Mouse (Mus musculus): ENCODE measurements around the gene Csnk1g1. TPM values are rescaled to one million over a fixed set of nuclear protein-coding genes. Genes with fewer than 3 reads are reported as not detected.

Csnk1g1 gene
- total RNA-seq, 2 experiments from 2014 or later: 15.7 to 24.2 TPM

GRCm38 (mm10) chr9:66068056-66068455, 159.3 kb downstream of the Csnk1g1 start:
- no peak for DNase-seq

- peak; percentile 39 for DNase-seq
Measured at GRCm38 (mm10) chr9:66068971-66069391, 160.3 kb downstream of the Csnk1g1 start.

GRCm38 (mm10) chr9:66069583-66069982, 160.9 kb downstream of the Csnk1g1 start, which contains the start of gene Snx22:
Gene Snx22 (minus strand): TSS chr9:66069719.
- peak; percentile 93 for DNase-seq

GRCm38 (mm10) chr9:66070151-66070550, 161.4 kb downstream of the Csnk1g1 start:
- DNase-seq: no peak

GRCm38 (mm10) chr9:66072754-66073153, 164.0 kb downstream of the Csnk1g1 start:
- no peak for DNase-seq

- no peak for DNase-seq
Measured at GRCm38 (mm10) chr9:66078072-66078471, 169.3 kb downstream of the Csnk1g1 start.

- DNase-seq: no peak
Measured at GRCm38 (mm10) chr9:66078493-66078892, 169.8 kb downstream of the Csnk1g1 start.

- DNase-seq: no peak
Measured at GRCm38 (mm10) chr9:66080804-66081459, 172.2 kb downstream of the Csnk1g1 start.

GRCm38 (mm10) chr9:66081999-66082398, 173.3 kb downstream of the Csnk1g1 start:
- no peak for DNase-seq

- DNase-seq: no peak
Measured at GRCm38 (mm10) chr9:66084171-66084570, 175.4 kb downstream of the Csnk1g1 start.

GRCm38 (mm10) chr9:66087062-66087461, 178.3 kb downstream of the Csnk1g1 start:
- no peak for DNase-seq

GRCm38 (mm10) chr9:66088411-66088810, 179.7 kb downstream of the Csnk1g1 start:
- DNase-seq: peak; percentile 81

GRCm38 (mm10) chr9:66090593-66091244, 182.0 kb downstream of the Csnk1g1 start:
- DNase-seq: peak; percentile 56

GRCm38 (mm10) chr9:66091327-66092231, 182.9 kb downstream of the Csnk1g1 start:
- peak; percentile 41 for DNase-seq

GRCm38 (mm10) chr9:66092664-66093063, 183.9 kb downstream of the Csnk1g1 start:
- DNase-seq: no peak

Other genes starting within 250 kb of the Csnk1g1 start
- gene Oaz2, start 240.9 kb upstream of the Csnk1g1 start, total RNA-seq (2021): 100 to 1,000 TPM; 148 to 194 TPM
- 10 to 100 TPM; 30.4 to 36.1 TPM for gene Zfp609, start 81.4 kb upstream of the Csnk1g1 start, total RNA-seq (2021)
- 10 to 100 TPM; 18.0 to 21.8 TPM for gene Pclaf, start 18.7 kb upstream of the Csnk1g1 start, total RNA-seq (2021)
- gene Trip4, start 130 bp upstream of the Csnk1g1 start, total RNA-seq (2021): 10 to 100 TPM; 28.0 to 32.3 TPM
- gene Ppib, start 151.3 kb downstream of the Csnk1g1 start, total RNA-seq (2021): 100 to 1,000 TPM; 364 to 402 TPM
- gene Snx22, start 160.8 kb downstream of the Csnk1g1 start, total RNA-seq (2021): 1 to 10 TPM in 1 of 2 experiments, under 1 TPM in 1; 0.66 to 1.9 TPM
- gene Snx1, start 217.7 kb downstream of the Csnk1g1 start, total RNA-seq (2021): 10 to 100 TPM; 72.3 to 81.3 TPM
- 10 to 100 TPM; 89.9 to 97.4 TPM for gene Ciao2a, start 217.7 kb downstream of the Csnk1g1 start, total RNA-seq (2021)
- gene Dapk2, start 249.3 kb downstream of the Csnk1g1 start, total RNA-seq (2021): 10 to 100 TPM in 1 of 2 experiments, 1 to 10 TPM in 1; 8.3 to 12.4 TPM

All from adrenal gland, postnatal 10 days (tissue).